Mouse (Mus musculus) frontal cortex, postnatal 36 days (tissue): ENCODE measurements around the gene Slc25a12.
A peak's percentile ranks its signal among the peaks of the same experiment; 100 is the strongest.

ENCODE experiments used
- DNase-seq, 2 experiments: peaks; one replicate each; pipeline ENCODE4 v3.0.0; 2022; ENCODE audit warnings: low spot score in 2 of 2

Slc25a12 gene

DNA sequence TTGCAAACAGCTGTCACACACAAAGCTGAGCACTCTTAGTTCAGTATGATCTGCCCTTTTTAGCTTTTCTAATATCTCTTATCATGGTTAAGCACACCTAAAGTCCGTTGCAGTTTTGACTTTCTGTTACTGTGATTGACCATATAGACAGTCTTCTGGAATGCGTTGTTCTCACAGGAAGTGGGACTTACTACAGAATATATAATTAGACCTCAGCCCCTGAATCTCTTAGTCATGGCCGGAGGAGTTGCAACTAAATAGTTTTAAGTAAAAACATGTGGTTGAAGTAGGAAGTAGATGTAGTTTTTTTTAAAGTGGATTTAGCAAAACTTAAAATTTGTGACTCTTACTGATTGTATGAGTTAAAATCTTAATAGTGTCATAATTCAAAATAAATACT, 119.5 kb downstream of the Slc25a12 start:
- no peak for DNase-seq

DNA sequence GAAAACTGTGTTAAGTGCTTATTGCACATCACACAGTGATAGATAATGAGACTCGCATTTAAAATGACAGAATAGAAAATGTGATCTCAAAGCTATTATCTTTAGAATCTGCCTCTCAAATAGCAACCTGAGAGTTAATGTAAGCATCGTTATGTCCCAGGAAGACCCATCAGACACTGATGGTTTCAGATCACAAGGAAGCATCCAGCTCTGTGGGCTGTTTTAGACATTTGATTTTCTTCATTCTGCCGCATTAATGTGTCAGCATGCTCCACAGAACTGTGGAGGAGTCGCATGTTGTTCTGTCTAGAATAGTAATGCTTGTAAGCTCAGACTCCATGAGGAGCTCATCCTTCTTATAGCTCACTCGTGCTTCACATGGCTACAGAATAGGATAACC, 121.5 kb downstream of the Slc25a12 start:
- peak in 1 of 2 experiments; percentile 29 for DNase-seq

DNA sequence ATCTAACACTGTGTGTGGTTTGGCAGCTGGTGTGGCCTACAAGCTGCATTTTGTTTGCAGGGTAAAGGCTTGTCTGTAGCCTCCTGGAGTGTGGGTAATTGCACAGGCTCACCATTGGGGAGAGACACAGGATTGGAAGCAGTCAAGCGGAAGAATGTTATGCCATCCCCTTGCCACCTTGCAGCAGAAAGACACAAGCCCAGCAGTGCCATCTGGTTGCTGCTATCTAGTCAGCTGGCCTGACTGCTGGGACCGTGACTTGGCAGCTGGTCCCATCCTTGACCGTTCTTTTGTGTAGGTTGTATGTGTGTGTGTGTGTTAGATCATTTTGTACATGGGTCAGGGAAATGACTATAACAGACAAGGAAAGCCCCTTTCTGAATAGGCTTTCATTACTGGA, 122.1 kb downstream of the Slc25a12 start:
- peak; percentile 44 to 63 for DNase-seq

DNA sequence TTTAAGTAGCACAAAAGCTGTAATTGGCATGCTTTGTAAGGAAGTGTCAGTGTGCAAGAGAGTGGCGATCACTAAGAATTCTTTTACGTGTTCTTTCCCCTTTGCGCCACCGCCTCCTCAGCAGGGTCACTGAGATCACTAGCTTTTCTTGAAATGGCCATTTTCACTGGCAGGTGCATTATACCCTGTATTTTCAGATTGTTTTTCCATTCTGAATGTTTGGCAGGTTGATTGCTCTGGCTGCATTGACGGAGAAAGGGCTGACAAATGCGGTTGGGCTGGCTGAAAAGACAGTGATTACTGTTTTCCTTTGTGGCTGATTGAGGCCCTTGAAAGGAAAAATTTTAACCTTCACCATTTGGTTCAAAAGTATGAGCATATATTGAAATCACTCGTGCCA, 122.7 kb downstream of the Slc25a12 start:
- no peak for DNase-seq

DNA sequence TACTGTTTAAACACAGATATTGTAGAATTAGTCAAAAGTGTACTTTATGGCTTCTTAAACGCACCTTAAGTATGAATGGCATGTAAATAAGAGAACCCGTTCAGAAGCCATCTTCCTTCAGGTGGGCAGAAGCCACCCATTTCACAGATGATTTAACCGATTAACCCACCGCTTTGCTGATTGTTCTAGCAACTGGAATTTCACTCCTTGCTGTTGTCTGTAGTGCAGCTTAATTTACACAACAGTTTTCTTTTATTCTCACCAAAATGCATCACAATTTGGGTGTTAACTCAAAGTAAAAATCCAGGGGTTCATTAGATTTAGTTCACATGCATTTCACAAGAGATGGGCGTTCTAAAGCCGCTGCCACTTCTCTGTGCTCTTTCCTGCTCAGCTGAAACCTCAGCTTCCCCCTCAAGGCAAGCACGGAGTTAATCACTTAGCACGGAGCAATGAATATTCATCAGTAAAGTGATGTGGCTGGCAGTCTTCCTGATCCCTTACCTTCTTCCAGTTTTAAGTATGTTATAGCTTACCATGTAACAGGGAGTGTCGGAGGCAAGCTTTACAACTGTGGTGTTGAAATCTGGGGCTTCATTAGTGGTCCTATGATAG, 124.4 kb downstream of the Slc25a12 start:
- DNase-seq: no peak

DNA sequence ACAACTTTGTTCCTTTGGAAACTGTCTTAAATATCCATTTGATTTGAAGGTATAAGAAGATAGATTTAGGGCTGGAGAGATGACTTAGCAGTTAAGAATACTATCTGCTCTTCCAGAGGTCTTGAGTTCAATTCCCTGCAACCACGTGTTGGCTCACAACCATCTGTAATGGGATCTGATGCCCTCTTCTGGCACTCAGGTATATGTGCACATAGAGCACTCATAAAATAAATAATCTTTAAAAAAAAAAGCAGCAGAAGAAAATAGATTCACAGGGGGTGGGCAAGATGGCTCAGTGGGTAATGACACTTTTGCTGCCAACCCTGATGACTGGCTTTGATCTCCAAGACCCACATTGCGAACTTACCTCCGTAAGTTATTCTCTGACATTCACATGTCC, 125.4 kb downstream of the Slc25a12 start:
- DNase-seq: no peak

DNA sequence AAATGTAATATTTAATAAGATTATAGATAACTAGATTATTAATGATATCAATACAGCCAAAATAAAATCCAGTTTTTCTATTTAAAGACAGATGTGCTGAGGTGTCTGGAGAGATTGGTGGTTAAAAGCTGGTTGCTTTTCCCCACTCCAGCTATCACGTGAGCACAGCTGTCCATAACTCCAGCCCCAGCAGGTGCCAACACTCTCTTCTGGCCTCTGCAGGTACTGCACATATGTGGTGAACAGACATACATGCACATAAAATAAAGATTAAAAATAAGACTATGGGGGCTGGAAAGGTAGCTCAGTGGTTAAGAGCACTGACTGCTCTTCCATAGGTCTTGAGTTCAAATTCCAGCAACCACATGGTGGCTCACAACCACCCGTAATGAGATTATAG, 126.0 kb downstream of the Slc25a12 start:
- DNase-seq: no peak

DNA sequence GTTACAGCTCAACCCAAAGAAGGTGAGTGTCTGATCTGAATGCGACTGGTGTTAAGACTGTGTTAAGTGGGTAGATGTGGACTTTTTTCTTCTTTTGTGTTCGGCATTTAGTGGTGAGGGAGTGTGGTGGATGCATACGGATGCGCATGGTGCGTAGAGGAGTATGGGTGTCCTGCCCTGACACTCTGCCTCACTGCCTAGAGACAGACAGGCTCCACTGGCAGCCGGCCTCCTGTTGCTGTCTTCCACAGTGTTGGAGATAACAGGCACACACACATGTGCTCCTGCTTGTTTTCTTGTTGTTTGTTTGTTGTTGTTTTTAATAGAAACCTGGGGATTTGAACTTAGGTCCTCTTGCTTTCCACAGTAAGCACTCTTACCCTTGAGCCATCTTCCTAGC, 131.5 kb downstream of the Slc25a12 start:
- no peak for DNase-seq

DNA sequence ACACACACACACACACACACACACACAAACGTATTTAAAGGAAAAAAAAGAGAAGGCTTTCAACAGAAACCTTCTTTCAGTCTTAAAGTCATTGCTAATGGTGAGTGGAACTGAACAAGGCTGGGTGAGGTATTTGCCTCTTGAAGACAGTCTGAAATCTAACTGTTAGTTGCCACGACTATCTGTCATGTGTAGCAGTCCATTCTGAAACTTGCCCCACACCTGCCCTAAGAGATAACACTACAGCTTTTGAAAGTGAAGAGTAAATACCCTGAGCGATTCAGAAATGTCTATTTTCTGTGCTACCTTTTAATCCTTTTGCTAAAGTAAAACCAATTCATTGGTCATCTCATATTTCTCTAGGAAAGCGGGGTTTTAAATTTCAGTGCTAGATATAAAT, 132.1 kb downstream of the Slc25a12 start:
- DNase-seq: no peak

DNA sequence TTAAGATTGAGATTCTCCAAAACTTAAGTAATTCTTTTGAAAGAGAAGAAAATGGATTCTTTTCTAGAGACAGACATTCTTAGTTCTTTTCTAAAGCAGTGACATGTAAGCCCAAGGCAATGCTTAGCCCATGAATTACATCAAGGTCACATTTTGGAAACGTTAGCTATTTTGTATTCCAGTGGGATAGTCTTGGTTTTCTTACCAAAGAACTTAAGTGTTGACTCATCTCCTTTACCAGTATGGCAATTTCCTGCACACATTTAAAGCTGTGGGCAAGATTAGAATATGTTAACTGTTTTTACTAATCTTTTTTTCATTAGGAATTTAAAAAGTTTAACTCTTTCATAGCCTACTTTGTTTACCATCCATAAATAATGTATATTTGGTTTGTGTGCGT, 134.6 kb downstream of the Slc25a12 start:
- DNase-seq: no peak

DNA sequence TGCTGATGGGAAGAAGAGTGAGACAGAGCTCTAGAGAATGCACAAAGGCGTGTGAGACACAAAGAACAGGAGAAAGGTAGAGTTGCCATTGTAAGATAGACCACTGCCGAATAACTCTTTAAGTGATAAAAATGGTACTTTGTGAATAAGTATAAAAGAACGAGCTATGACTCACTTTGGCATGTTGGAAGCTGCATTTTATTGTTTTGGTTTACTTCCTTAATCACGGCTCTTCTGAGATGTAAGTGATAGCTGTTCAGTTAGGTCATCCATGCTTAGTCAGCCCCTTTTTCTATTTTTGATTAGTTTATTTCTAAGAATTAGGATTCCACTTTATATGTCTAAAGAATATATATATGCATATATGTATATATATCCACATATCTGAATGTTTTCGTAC, 135.6 kb downstream of the Slc25a12 start:
- no peak for DNase-seq

DNA sequence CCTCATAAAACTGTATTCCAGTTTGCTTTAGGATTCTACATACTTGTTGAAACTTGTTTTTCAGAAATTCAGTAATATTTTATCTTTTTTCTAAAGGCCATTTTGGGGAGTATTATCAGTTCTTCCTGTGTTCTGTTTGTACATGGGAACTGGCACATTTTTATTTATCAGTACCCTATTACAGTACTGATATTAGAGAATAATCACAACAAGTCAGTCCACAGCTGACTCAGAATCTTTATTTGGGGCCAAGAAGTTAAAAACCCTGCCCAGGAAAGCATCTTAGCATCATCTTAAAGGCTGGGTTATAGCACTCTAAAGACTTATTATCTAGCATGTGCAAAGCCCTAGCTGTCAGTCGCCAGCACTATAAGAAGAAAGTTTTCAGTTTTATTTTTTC, 137.9 kb downstream of the Slc25a12 start:
- DNase-seq: no peak

DNA sequence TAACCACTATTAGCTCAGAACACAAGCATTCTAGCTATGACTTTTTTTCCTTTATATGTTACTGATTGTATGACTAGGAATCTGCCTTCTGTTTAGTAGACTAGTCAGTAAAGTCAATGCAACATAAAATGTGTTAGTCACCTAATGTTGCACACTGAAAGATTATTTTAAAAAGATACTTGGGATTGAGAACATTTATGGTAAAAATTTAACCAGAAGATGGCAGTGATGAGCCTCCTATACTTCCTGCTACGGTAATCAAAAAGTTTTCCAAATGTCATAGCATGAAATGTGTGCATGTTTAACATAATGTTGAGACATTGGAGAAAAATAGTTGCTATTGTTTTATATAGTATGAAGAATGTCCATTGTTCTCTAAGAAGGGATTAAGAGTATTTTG, 140.2 kb downstream of the Slc25a12 start:
- DNase-seq: no peak
